Comparison of ENCODE assay signal across 10 mouse cellular contexts in genomic region chr5:146692976-146693361, GRCm38 (mm10).
DNase-seq lines count a peak whose midpoint lies in the region; ATAC-seq and TF ChIP-seq lines count a peak whose summit lies in the region.
"Had no signal": no experiment of that assay in that cellular context is flagged by ENCODE, and none has a peak within 500 bp of the region (broad histone marks: within the 10 kb centered on the region; RNA-seq: fewer than 3 reads in every experiment).

No protein-coding gene starts in this region.

- no peak overlapping the region for H3K9ac ChIP-seq in heart, embryonic 13.5 days
- H3K9ac ChIP-seq in lung, embryonic 16.5 days (ENCODE audit: low read length) = 0 out of 2 replicates have a peak overlapping the region, but pooled peaks have one; percentile 26
- H3K9ac ChIP-seq in intestine, postnatal 0 days (ENCODE audit: low read depth, low read length) = no peak overlapping the region
- H3K9ac ChIP-seq in stomach, embryonic 14.5 days (replicated peaks; ENCODE audit: low read depth, low read length) = no peak overlapping the region

- peak overlapping the region; percentile 60 for H3K27ac ChIP-seq in heart, embryonic 13.5 days (replicated peaks)
- peak overlapping the region; percentile 70 for H3K27ac ChIP-seq in lung, embryonic 16.5 days (ENCODE audit: low read length)
- peak overlapping the region; percentile 95 for H3K27ac ChIP-seq in intestine, postnatal 0 days (ENCODE audit: low read depth, low read length)
- peak overlapping the region; percentile 72 for H3K27ac ChIP-seq in stomach, embryonic 14.5 days (ENCODE audit: low read length)
- H3K27ac ChIP-seq: macrophage had no signal

- peaks cover 17% of the 10 kb centered on the region for H3K4me1 ChIP-seq in heart, embryonic 13.5 days
- H3K4me1 ChIP-seq in lung, embryonic 16.5 days (replicated peaks; ENCODE audit: control insufficient read depth, insufficient read depth, low read length) = peaks cover 15% of the 10 kb centered on the region
- H3K4me1 ChIP-seq in intestine, postnatal 0 days (replicated peaks; ENCODE audit: control insufficient read depth, insufficient read depth, low read length) = peaks cover 7% of the 10 kb centered on the region; the same call in 1 of the 2 replicates
- peaks cover 9% of the 10 kb centered on the region for H3K4me1 ChIP-seq in stomach, embryonic 14.5 days (ENCODE audit: control insufficient read depth, insufficient read depth, low read length)

- ATAC-seq in heart, embryonic 13.5 days (ENCODE audit: extremely low read depth, insufficient number of reproducible peaks, low FRiP score, low TSS enrichment) = no peak
- no peak for ATAC-seq in lung, embryonic 16.5 days (ENCODE audit: low read depth)
- peak; percentile 79 for ATAC-seq in intestine, postnatal 0 days
- ATAC-seq in stomach, embryonic 14.5 days (ENCODE audit: insufficient number of reproducible peaks, insufficient read depth, low FRiP score, low read depth) = peak; percentile 44; the same call in 1 of the 2 replicates
- ATAC-seq: inflammation-experienced regulatory T-cells, adult 6 months had no signal

- intact Hi-C loops in heart, postnatal 14 days (cut with DNase I) = no loop called here

- no peak overlapping the region for H3K4me2 ChIP-seq in heart, embryonic 13.5 days
- peak overlapping the region; percentile 15; the same call in 1 of the 2 replicates for H3K4me2 ChIP-seq in lung, embryonic 16.5 days (ENCODE audit: low read depth, low read length)
- H3K4me2 ChIP-seq in intestine, postnatal 0 days (replicated peaks; ENCODE audit: low read depth) = peak overlapping the region; percentile 28
- H3K4me2 ChIP-seq in stomach, embryonic 14.5 days (replicated peaks; ENCODE audit: low read depth, low read length) = no peak overlapping the region

- TF ChIP-seq CTCF in intestine, postnatal 0 days (IDR thresholded peaks at IDR 0.05; ENCODE audit: low read depth) = no peak

- no peak overlapping the region for H3K4me3 ChIP-seq in heart, embryonic 13.5 days
- H3K4me3 ChIP-seq in lung, embryonic 16.5 days (ENCODE audit: low read length) = no peak overlapping the region
- no peak overlapping the region for H3K4me3 ChIP-seq in intestine, postnatal 0 days (ENCODE audit: low read depth, low read length)
- H3K4me3 ChIP-seq in stomach, embryonic 14.5 days (ENCODE audit: low read depth, low read length) = no peak overlapping the region

- H3K27me3 ChIP-seq in heart, embryonic 13.5 days (replicated peaks) = 0 out of 2 replicates have a peak, but pooled peaks cover 4% of the 10 kb centered on the region
- H3K27me3 ChIP-seq in lung, embryonic 16.5 days (ENCODE audit: control insufficient read depth, insufficient read depth, low read depth, low read length) = no peaks in the 10 kb centered on the region
- no peaks in the 10 kb centered on the region for H3K27me3 ChIP-seq in intestine, postnatal 0 days (replicated peaks; ENCODE audit: control insufficient read depth, insufficient read depth, low read length)
- no peaks in the 10 kb centered on the region for H3K27me3 ChIP-seq in stomach, embryonic 14.5 days (ENCODE audit: control insufficient read depth, insufficient read depth, low read length)

- WGBS in heart, embryonic 13.5 days = 33% methylated on average over 5 of the region's 5 CpGs
- 54% methylated on average over 5 of the region's 5 CpGs for WGBS in lung, embryonic 16.5 days
- 32% methylated on average over 5 of the region's 5 CpGs for WGBS in intestine, postnatal 0 days
- 65% methylated on average over 5 of the region's 5 CpGs for WGBS in stomach, embryonic 14.5 days

- DNase-seq in heart, postnatal 14 days = no peak
- DNase-seq in lung, postnatal 10 days = no peak
- DNase-seq in natural killer cell, adult 2 months (ENCODE audit: low spot score in 2 of 2) = no peak
- DNase-seq in urinary bladder, postnatal 25 days (ENCODE audit: low spot score) = no peak

- no peaks in the 10 kb centered on the region for H3K36me3 ChIP-seq in heart, embryonic 13.5 days
- no peaks in the 10 kb centered on the region for H3K36me3 ChIP-seq in lung, embryonic 16.5 days (ENCODE audit: control insufficient read depth, insufficient read depth, low read length)
- H3K36me3 ChIP-seq in intestine, postnatal 0 days (ENCODE audit: control insufficient read depth, insufficient read depth) = no peaks in the 10 kb centered on the region
- H3K36me3 ChIP-seq in stomach, embryonic 14.5 days (ENCODE audit: control insufficient read depth, insufficient read depth, low read length) = no peaks in the 10 kb centered on the region

- no peaks in the 10 kb centered on the region for H3K9me3 ChIP-seq in heart, embryonic 13.5 days
- H3K9me3 ChIP-seq in lung, embryonic 16.5 days (ENCODE audit: control insufficient read depth, low read length) = no peaks in the 10 kb centered on the region
- no peaks in the 10 kb centered on the region for H3K9me3 ChIP-seq in intestine, postnatal 0 days (ENCODE audit: control insufficient read depth)
- no peaks in the 10 kb centered on the region for H3K9me3 ChIP-seq in stomach, embryonic 14.5 days (ENCODE audit: control insufficient read depth, low read depth, low read length)

Comparison
In these comparisons a context has a peak if more than half of its experiments do, and no peak if none do; other contexts are left out.
1. ATAC-seq: peak in intestine, postnatal 0 days (single experiment) and stomach, embryonic 14.5 days (single experiment); none in heart, embryonic 13.5 days (single experiment) and lung, embryonic 16.5 days (single experiment).
2. H3K4me2 ChIP-seq: peak in lung, embryonic 16.5 days (single experiment) and intestine, postnatal 0 days (single experiment); none in heart, embryonic 13.5 days (single experiment) and stomach, embryonic 14.5 days (single experiment).
3. Peak in every context shown above with its lines, with median percentiles within 50 percentile points of each other: H3K27ac ChIP-seq.